Mouse (Mus musculus) B cell, adult (primary cell): ENCODE results near the gene Nlgn1. TPM values are rescaled to one million over a fixed set of nuclear protein-coding genes. Genes with fewer than 3 reads are reported as not detected.

Experiments used
- total RNA-seq: library from RNA; stranded (reverse); gene quantifications from 4 replicates; pipeline ENCODE4 v1.2.4, GENCODE M21; 2023; ENCODE audit not compliant: inconsistent age

Gene Nlgn1
- not detected in 4 replicates for total RNA-seq

DNA sequence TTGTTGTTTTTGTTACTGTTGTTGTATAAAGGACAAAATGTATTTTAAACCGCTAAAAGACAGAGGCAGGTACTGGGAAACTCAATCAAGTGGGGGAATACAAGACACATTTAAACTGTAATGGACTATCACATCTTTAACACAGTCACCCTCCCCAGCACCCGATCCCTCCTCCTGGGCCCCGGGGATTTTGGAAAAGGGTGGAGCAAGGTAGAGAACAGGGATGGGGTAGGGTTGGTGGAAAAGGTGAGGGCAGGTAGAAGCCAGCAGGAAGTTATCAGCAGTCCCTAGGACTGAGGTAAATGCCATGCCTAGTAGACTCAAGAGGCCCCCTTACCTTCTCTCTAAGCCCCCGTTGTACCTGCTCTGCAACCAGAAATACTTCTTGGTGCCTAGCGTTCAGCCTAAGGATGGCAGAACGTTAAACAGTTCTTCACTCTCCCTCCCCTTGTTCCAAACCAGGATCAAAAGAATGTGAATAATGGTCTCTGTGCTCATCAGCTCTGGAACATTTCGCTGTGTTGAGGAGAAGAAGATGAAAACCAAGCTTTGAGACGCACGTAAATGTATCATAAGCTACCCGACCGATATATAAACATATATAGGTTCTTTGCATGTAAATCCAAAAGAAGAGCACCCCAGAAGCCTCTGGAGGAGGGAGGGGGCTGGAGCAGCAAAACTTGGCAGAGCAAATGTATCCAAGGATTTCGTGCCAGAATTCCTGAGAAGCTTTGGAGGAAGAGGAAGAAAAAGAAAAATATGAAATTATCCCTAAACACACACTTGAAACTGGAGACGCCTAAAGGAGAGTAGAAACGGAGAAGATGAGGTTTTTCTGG lies at the start of gene Nlgn1:
Gene Nlgn1 (minus strand): TSS at position 61 of the 839 bp plus-strand sequence.

